Mouse (Mus musculus) CD8-positive naive resting alpha-beta T cell, adult 2 months (primary cell): ENCODE measurements around the gene Prrx2.

Experiments
- DNase-seq, 2 experiments: peaks; one replicate each; pipeline ENCODE4 v3.0.0; 2022; ENCODE audit warnings: low read depth in 2 of 2, low spot score in 2 of 2

Prrx2 gene

GRCm38 (mm10) chr2:30822460-30822859, 12.3 kb upstream of the Prrx2 start:
- no peak for DNase-seq

- DNase-seq: no peak
Measured at GRCm38 (mm10) chr2:30823385-30824153, 11.2 kb upstream of the Prrx2 start.

DNA sequence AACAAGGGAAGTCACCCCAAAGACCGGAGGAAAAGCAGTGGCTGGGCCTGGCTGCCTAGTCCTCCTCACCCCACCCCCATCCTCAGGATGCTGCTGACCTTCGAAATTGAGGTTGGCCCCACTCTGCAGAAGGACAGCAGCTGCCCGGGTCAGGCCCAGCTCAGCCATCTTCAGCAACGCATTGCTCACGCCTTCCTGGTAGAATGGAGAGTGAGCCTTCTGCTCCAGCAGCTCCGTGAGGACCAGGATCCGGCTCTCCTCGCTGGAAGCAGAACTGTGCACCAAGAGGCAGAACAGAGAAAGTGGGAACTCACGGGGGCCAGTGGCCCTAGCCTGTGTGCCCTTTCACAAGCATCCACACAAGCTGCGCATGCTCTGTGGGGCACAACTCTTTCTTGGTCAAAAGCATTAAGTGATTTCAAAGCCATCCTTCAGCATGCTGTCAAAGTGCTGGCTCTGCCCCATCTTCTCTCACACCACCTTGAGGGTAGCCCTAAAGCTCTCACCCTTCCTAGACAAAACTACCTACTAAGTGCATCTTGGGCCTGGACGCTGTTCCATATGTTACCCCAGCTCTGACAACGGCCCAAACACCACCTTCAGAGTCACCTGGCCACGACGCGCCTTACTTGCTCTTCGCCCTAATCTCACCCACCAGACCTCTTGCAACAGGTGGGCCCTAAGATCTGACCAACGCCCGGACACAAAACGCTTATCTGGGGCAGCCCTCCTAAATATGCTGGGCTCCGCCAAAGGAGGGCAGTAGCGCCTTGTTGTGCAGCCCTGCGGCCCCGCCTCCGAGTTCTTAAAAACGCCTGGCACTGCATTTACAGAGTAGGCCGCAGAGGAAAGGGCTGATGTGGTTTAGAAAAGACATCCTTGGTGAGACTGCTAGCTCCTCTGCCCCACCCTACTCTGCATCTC, 7.7 kb upstream of the Prrx2 start:
- DNase-seq: peak; percentile 54 to 67

DNA sequence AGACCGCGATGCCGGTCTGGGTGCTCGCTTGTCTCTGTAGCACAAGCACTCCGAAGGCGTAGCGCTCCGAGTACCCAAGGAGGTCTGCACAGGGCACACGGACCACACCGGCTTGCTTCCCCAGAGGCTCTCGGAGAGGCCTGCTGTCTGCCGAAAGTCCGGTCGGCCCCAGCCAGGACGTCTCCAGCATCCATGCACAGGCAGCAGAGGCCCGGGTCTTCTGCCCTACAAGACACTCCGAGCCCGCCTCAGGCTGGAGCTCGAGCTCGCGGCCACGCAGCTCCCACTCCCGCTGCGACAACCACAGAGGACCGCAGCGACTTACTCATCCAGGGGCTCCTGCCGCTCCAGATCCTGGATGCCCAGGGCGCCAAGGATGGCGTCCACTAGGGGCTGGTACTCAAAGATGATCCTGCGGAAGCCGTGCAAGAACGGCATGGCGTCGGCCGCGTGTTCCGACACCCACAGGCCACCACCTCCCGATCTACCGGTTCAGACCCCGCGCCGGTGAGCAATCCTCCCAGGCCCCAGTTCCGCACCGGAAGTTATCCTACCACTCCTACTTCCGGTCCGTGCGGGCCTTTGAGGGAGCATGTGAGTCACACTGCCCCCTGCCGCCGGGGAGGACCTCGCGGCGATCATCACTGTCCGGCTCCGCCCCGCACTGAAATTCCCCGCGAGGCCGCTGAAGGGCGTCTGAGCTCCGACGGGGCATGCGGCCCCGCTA, 6.9 kb upstream of the Prrx2 start:
- peak; percentile 97 to 98 for DNase-seq

- peak; percentile 30 to 50 for DNase-seq
Measured at GRCm38 (mm10) chr2:30829315-30829714, 5.5 kb upstream of the Prrx2 start.

GRCm38 (mm10) chr2:30830283-30830795, 4.4 kb upstream of the Prrx2 start, which contains the start of gene Asb6:
TSS of gene Asb6 (minus strand) at chr2:30830333.
- DNase-seq: no peak

DNA sequence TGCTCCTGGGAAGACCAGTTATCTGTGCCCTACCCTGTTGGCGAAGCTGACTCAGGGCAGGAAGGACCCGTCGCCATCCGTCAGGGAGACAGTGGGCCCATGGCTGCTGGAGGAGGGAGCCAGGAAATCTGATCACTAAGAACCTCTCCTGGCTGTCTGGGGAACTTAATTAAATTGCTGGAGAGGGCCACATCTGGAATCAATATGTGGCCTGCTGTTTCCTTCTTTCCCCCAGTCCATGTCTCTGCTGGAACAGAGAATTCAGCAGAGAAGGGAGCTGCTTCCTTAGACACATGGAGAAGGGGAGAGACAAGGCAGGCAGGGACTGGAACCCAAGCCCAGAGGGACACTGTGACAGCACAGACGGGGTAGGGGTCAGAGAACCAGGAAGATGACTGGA, 1.1 kb upstream of the Prrx2 start:
- no peak for DNase-seq

DNA sequence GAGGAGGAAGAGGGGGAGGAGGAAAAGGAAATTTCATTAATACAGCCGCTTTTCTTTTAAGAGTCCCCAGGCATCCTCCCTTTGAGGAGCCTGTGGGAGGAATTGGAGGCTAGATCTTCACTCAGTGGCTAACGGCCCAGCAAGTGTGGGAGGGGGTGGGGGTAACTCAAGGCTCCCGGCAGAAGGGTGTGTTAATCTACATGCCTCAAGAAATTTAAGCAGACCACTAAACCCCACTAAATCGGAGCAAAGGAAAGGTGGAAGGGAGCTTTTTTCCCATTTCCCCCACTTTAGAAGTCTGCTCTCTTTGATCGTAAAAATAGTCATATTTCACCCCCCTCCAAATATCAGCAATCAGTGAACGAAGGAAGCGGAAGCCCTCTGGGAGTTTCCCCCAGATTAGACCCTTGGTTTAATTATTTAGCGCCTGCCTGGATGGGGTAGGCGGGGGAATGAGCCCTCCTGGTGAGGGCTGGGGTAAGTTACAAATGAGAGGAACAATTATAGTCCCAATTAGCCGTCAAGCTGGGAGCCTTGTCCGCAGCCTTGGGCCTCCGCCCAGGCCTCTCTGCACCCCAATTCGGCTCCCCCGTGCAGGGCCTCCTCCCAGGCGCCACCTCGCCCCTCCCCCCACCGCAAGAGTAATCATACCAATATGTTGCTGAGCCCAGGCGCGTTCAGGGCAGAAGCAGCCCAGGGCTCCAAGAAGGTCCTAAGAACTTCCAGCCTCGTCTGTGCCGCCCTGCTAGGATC, 1.6 kb downstream of the Prrx2 start:
- no peak for DNase-seq

DNA sequence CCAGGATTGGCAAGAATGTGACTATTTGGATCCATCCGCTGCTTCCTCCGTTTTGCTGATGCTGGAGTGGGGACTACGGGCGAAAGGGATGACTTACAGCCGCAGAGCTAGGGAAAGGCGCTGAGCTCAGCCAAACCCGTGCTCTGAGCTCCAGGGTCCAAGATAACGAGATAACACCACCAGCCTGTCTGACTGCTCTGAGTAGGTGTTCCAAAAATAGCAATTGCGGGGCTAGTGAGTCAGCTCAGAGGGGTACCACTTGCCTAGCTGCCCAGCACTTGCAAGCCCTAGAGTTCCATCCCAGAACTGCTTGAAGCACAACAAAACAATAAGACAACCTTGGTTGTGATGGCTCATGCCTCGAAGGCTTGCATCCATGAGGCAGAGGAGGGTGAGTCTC, 7.8 kb downstream of the Prrx2 start:
- DNase-seq: no peak

GRCm38 (mm10) chr2:30845152-30846070, 10.6 kb downstream of the Prrx2 start:
- no peak for DNase-seq

GRCm38 (mm10) chr2:30846236-30846635, 11.5 kb downstream of the Prrx2 start:
- no peak for DNase-seq

DNA sequence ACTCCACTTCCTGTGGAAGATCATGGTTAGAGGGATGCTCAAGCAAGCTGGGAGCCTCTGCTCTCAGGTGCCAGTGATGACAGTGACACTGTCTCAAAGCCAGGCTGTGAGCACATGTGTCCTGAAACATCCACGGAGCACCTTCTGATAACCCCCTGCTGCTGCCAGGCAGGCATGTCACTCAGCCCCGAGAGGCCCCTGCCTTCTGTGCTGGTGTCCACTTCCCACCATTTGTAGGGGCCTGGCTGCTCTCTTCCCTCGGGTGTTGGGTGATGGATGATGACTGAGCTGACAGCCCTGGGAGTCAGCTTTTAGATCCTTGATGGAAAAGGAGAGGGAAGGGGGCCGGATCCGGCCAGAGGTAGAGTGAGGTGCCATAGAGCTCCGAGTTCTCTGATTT, 12.0 kb downstream of the Prrx2 start:
- no peak for DNase-seq

DNA sequence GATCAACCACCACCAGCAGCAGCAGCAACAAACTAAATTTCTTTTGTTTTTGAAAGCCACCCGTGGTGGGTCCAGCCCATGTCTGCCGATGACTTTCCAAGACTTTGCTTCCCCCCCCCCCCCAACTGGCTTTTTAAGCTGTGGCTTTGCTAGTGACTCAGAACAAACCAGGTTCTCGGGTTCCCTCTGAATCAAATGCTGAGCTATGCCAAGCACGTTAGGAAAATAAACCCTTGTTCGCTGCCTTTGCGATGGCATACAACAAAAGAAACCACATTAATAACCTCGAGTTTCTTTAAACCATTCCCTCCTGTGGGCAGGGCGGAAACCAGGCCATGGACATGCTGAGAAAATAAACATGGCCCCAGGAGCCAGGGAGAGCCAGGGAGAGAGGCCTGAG, 13.4 kb downstream of the Prrx2 start:
- DNase-seq: no peak

- no peak for DNase-seq
Measured at GRCm38 (mm10) chr2:30850581-30850980, 15.8 kb downstream of the Prrx2 start.

- no peak for DNase-seq
Measured at GRCm38 (mm10) chr2:30852771-30853313, 18.1 kb downstream of the Prrx2 start.

DNA sequence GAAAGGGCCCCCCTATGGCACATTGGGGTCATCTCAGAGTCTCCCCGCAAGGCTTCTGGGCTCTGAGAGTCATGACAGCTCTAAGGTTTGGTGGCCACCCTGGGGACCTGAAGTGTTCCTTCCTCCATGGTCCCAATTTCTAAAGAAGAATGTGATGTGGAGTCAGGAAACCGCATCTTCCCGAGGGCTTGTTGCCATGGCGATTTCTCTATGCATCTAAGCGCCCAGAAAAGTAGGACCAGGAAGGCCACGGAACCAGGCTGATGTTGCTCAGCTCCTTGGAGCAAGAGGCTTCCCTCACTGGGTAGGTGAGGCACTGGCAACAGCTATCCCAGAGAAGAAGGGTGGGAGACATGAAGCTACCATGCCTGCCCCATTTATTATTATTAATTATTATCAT, 22.3 kb downstream of the Prrx2 start:
- DNase-seq: no peak

DNA sequence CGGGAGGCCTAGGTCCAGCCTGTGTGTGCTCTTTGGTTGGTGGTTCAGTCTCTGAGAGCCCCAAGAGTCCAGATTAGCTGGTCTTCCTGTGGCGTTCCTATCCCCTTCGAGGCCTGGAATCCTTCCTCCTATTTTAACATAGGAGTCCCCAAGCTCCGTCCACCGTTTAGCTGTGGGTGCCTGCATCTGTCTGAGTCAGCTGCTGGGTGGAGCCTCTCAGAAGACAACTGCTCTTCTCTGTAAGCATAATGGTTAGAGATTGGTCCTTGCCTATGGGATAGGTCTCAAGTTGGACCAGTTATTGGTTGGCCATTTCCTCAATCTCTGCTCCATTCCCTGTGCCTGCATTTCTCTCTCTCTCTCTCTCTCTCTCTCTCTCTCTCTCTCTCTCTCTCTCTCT, 25.0 kb downstream of the Prrx2 start:
- DNase-seq: no peak

GRCm38 (mm10) chr2:30862081-30862480, 27.3 kb downstream of the Prrx2 start:
- no peak for DNase-seq

- DNase-seq: no peak
Measured at GRCm38 (mm10) chr2:30863574-30863973, 28.8 kb downstream of the Prrx2 start.
